Mouse (Mus musculus) lung, embryonic 14.5 days (tissue): ENCODE measurements around the gene Iqch. TPM values are rescaled to one million over a fixed set of nuclear protein-coding genes. Genes with fewer than 3 reads are reported as not detected.

Source experiments
- ATAC-seq: fragments of 200-750 bp; cut with Nextera tagmentation; 2 replicates; pipeline ENCODE4 v1.8.0; 2017; ENCODE audit warnings: mild to moderate bottlenecking, moderate TSS enrichment, moderate library complexity; ENCODE audit not compliant: insufficient read depth
- DNase-seq: peaks from one replicate; pipeline ENCODE4 v3.0.0-alpha.2; 2015
- H3K27ac ChIP-seq: fragments of 300-500 bp; sonication (generic); 2 replicates; pipeline ENCODE4 v1.5.1; 2014; ENCODE audit warnings: low read depth, mild to moderate bottlenecking, moderate library complexity
- H3K27me3 ChIP-seq: fragments of 300-500 bp; sonication (generic); 2 replicates; pipeline ENCODE4 v1.6.1; 2014; ENCODE audit warnings: low read length, control low read depth; ENCODE audit not compliant: insufficient read depth
- H3K36me3 ChIP-seq: fragments of 300-500 bp; sonication (generic); 2 replicates; pipeline ENCODE4 v1.6.1; 2014; ENCODE audit warnings: control low read depth; ENCODE audit not compliant: insufficient read depth
- H3K4me1 ChIP-seq: fragments of 300-500 bp; sonication (generic); 2 replicates; pipeline ENCODE4 v1.6.1; 2014; ENCODE audit warnings: antibody characterized with exemption, control low read depth; ENCODE audit not compliant: insufficient read depth
- H3K4me2 ChIP-seq: fragments of 300-500 bp; sonication (generic); 2 replicates; pipeline ENCODE4 v1.6.1; 2014; ENCODE audit warnings: mild to moderate bottlenecking
- H3K4me3 ChIP-seq: fragments of 300-500 bp; sonication (generic); 2 replicates; pipeline ENCODE4 v1.5.1; 2014; ENCODE audit warnings: low read depth, low read length
- H3K9ac ChIP-seq: fragments of 300-500 bp; sonication (generic); 2 replicates; pipeline ENCODE4 v1.6.1; 2014
- H3K9me3 ChIP-seq: fragments of 300-500 bp; sonication (generic); 2 replicates; pipeline ENCODE4 v1.6.1; 2016; ENCODE audit warnings: low read depth, low read length, control low read depth
- CTCF ChIP-seq: IDR thresholded peaks from 2 replicates; pipeline ENCODE4 v1.5.1; 2016; ENCODE audit warnings: antibody characterized with exemption, low read depth
- WGBS: fragments of 180-500 bp; shearing (Covaris S2); extraction: QIAGEN DNeasy Blood & Tissue Kit; methylation state at CpG from one replicate; pipeline ENCODE4 v1.1.7; 2014; 5-methylcytosine and 5-hydroxymethylcytosine counted together
- polyA plus RNA-seq: library from polyadenylated mRNA; unstranded; fragments of >200 nt; fragmentation: Nextera tagmentation; extraction: Ambion mirVana; gene quantifications from 2 replicates; pipeline ENCODE4 v1.2.1, GENCODE M21; 2014

Gene Iqch
- 0.05 and 0.08 TPM in 2 replicates for polyA plus RNA-seq

GRCm38 (mm10) chr9:63602043-63602939, at the start of gene Iqch, which contains the start of gene Aagab:
TSS of gene Iqch (minus strand) at chr9:63602493.
TSS of gene Aagab (plus strand) at chr9:63602660.
- Histone ChIP-seq H3K9me3 (no peaks in the 10 kb centered on the region), H3K4me3 (peak within 1 kb of the TSS; percentile 95), H3K27ac (peak within 1 kb of the TSS; percentile 30; the same call in 1 of the 2 replicates), H3K36me3 (no peaks in the 10 kb centered on the region), H3K9ac (peak within 1 kb of the TSS; percentile 79), H3K27me3 (no peaks in the 10 kb centered on the region), H3K4me2 (peak within 1 kb of the TSS; percentile 80), H3K4me1 (0 out of 2 replicates have a peak, but pooled peaks cover 6% of the 10 kb centered on the region)
- peak; percentile 97 for DNase-seq
- WGBS = 1% methylated on average over 68 of the region's 70 CpGs
- ATAC-seq = peak; percentile 99
- TF ChIP-seq CTCF = no peak

- no peaks in the 10 kb centered on the region for H3K9me3 ChIP-seq
- peaks cover 42% of the 10 kb centered on the region; the same call in 1 of the 2 replicates for H3K4me1 ChIP-seq
- no peak overlapping the region for H3K4me2 ChIP-seq
- DNase-seq (peak; percentile 90), ATAC-seq (peak; percentile 23; the same call in 1 of the 2 replicates)
- no peak for TF ChIP-seq CTCF
- peaks cover 67% of the 10 kb centered on the region for H3K36me3 ChIP-seq
- H3K27me3 ChIP-seq = no peaks in the 10 kb centered on the region
- H3K4me3 ChIP-seq = no peak overlapping the region
- 35% methylated on average over 11 of the region's 11 CpGs for WGBS
- peak overlapping the region; percentile 78; the same call in 1 of the 2 replicates for H3K27ac ChIP-seq
- H3K9ac ChIP-seq = no peak overlapping the region
Measured at GRCm38 (mm10) chr9:63651594-63651993, 49.3 kb upstream of the Iqch start.

GRCm38 (mm10) chr9:63650905-63651304, 48.6 kb upstream of the Iqch start:
- peaks cover 38% of the 10 kb centered on the region; the same call in 1 of the 2 replicates for H3K4me1 ChIP-seq
- H3K36me3 ChIP-seq = peaks cover 72% of the 10 kb centered on the region
- H3K27me3 ChIP-seq = no peaks in the 10 kb centered on the region
- peak overlapping the region; percentile 78; the same call in 1 of the 2 replicates for H3K27ac ChIP-seq
- H3K9me3 ChIP-seq = no peaks in the 10 kb centered on the region
- 69% methylated on average over 14 of the region's 14 CpGs for WGBS
- H3K4me2 ChIP-seq = no peak overlapping the region
- peak; percentile 57 for DNase-seq
- H3K4me3 ChIP-seq = no peak overlapping the region
- TF ChIP-seq CTCF = no peak
- H3K9ac ChIP-seq = no peak overlapping the region
- 0 out of 2 replicates have a peak, but pooled peaks have one; percentile 7 for ATAC-seq

GRCm38 (mm10) chr9:63649841-63650545, 47.7 kb upstream of the Iqch start:
- TF ChIP-seq CTCF = peak; percentile 64
- Histone ChIP-seq H3K9me3 (no peaks in the 10 kb centered on the region), H3K4me1 (peaks cover 29% of the 10 kb centered on the region; the same call in 1 of the 2 replicates), H3K4me2 (no peak overlapping the region), H3K4me3 (no peak overlapping the region), H3K27ac (no peak overlapping the region), H3K9ac (no peak overlapping the region), H3K27me3 (no peaks in the 10 kb centered on the region), H3K36me3 (peaks cover 71% of the 10 kb centered on the region)
- 80% methylated on average over 8 of the region's 8 CpGs for WGBS
- peak; percentile 67 for DNase-seq
- no peak for ATAC-seq

GRCm38 (mm10) chr9:63648520-63648918, 46.2 kb upstream of the Iqch start:
- 81% methylated on average over 9 of the region's 9 CpGs for WGBS
- DNase-seq = no peak
- Histone ChIP-seq H3K36me3 (peaks cover 72% of the 10 kb centered on the region), H3K4me1 (peaks cover 20% of the 10 kb centered on the region; the same call in 1 of the 2 replicates), H3K9me3 (no peaks in the 10 kb centered on the region), H3K9ac (no peak overlapping the region), H3K27me3 (no peaks in the 10 kb centered on the region), H3K4me3 (no peak overlapping the region), H3K27ac (no peak overlapping the region), H3K4me2 (no peak overlapping the region)
- no peak for TF ChIP-seq CTCF
- ATAC-seq = no peak

GRCm38 (mm10) chr9:63647581-63648519, 45.6 kb upstream of the Iqch start:
- 73% methylated on average over 9 of the region's 9 CpGs for WGBS
- Histone ChIP-seq H3K4me3 (no peak overlapping the region), H3K4me2 (no peak overlapping the region), H3K9me3 (no peaks in the 10 kb centered on the region), H3K27ac (no peak overlapping the region), H3K27me3 (no peaks in the 10 kb centered on the region), H3K36me3 (peaks cover 65% of the 10 kb centered on the region), H3K9ac (no peak overlapping the region), H3K4me1 (peaks cover 16% of the 10 kb centered on the region; the same call in 1 of the 2 replicates)
- DNase-seq = no peak
- ATAC-seq = no peak
- TF ChIP-seq CTCF = no peak
